Comparison of ENCODE assay signal across 18 mouse cellular contexts in genomic region chr16:90280989-90281388, GRCm38 (mm10). TPM values are rescaled to one million over a fixed set of nuclear protein-coding genes. Genes with fewer than 3 reads are reported as not detected.
DNase-seq lines count a peak whose midpoint lies in the region; ATAC-seq and TF ChIP-seq lines count a peak whose summit lies in the region.
"Had no signal": no experiment of that assay in that cellular context is flagged by ENCODE, and none has a peak within 500 bp of the region (broad histone marks: within the 10 kb centered on the region; RNA-seq: fewer than 3 reads in every experiment).

No protein-coding gene starts in this region.

- TF ChIP-seq CTCF in testis, adult 2 months (IDR thresholded peaks at IDR 0.05; ENCODE audit: control insufficient read depth, insufficient read depth, insufficient replicate concordance, low read depth, low read length): no peak

- H3K4me3 ChIP-seq in heart, embryonic 16.5 days (ENCODE audit: low read length): no peak overlapping the region
- H3K4me3 ChIP-seq in heart, embryonic 12.5 days: no peak overlapping the region
- peak overlapping the region; percentile 47 for H3K4me3 ChIP-seq in testis, adult 2 months (ENCODE audit: control insufficient read depth, low read depth, low read length)
- H3K4me3 ChIP-seq in liver, embryonic 15.5 days (replicated peaks): no peak overlapping the region; the same call in 1 of the 2 replicates
- H3K4me3 ChIP-seq: erythroblast, embryonic 14.5 days; intestine, embryonic 15.5 days had no signal

- WGBS in heart, embryonic 16.5 days: 56% methylated on average over 5 of the region's 5 CpGs
- WGBS in heart, embryonic 12.5 days: 75% methylated on average over 5 of the region's 5 CpGs
- 72% methylated on average over 5 of the region's 5 CpGs for WGBS in liver, embryonic 15.5 days (ENCODE audit: insufficient replicate concordance)

- peaks cover 46% of the 10 kb centered on the region for H3K4me1 ChIP-seq in heart, embryonic 16.5 days (ENCODE audit: control insufficient read depth, insufficient read depth, low read length)
- H3K4me1 ChIP-seq in heart, embryonic 12.5 days (replicated peaks): peaks cover 46% of the 10 kb centered on the region
- peaks cover 3% of the 10 kb centered on the region for H3K4me1 ChIP-seq in testis, adult 2 months (ENCODE audit: control insufficient read depth, insufficient read depth, low read length)
- H3K4me1 ChIP-seq in liver, embryonic 15.5 days (replicated peaks): peaks cover 70% of the 10 kb centered on the region

- TF ChIP-seq POLR2A in testis, adult 2 months (IDR thresholded peaks at IDR 0.05; ENCODE audit: control insufficient read depth, low read depth, low read length): no peak

- no peak for DNase-seq in testis, postnatal 14 days (ENCODE audit: low spot score)
- DNase-seq in thymus, postnatal 25 days: no peak
- DNase-seq in frontal cortex, adult 2 months (ENCODE audit: extremely low spot score in 1 of 2, low spot score in 1 of 2): no peak
- no peak for DNase-seq in kidney, postnatal 10 days
- DNase-seq: cerebellum, adult 11-12 months; gastrocnemius, postnatal 10 days; heart, postnatal 14 days; right cerebral cortex, adult 18-20 months; thymus, adult 2 months had no signal

- H3K9me3 ChIP-seq in heart, embryonic 16.5 days (replicated peaks; ENCODE audit: control insufficient read depth, low read length): no peaks in the 10 kb centered on the region
- H3K9me3 ChIP-seq in heart, embryonic 12.5 days (replicated peaks): no peaks in the 10 kb centered on the region
- H3K9me3 ChIP-seq in liver, embryonic 15.5 days (replicated peaks): no peaks in the 10 kb centered on the region
- H3K9me3 ChIP-seq: intestine, embryonic 15.5 days; midbrain, embryonic 10.5 days had no signal

- H3K9ac ChIP-seq in heart, embryonic 16.5 days (ENCODE audit: low read length): 0 out of 2 replicates have a peak overlapping the region, but pooled peaks have one; percentile 13
- no peak overlapping the region for H3K9ac ChIP-seq in heart, embryonic 12.5 days
- no peak overlapping the region for H3K9ac ChIP-seq in liver, embryonic 15.5 days
- H3K9ac ChIP-seq: hindbrain, embryonic 14.5 days; intestine, embryonic 15.5 days had no signal

- no peak overlapping the region; the same call in 1 of the 2 replicates for H3K27ac ChIP-seq in heart, embryonic 16.5 days (ENCODE audit: low read length)
- no peak overlapping the region for H3K27ac ChIP-seq in heart, embryonic 12.5 days (ENCODE audit: poor library complexity, severe bottlenecking)
- H3K27ac ChIP-seq in testis, adult 2 months (ENCODE audit: control insufficient read depth, insufficient read depth, low read depth, low read length): no peak overlapping the region
- no peak overlapping the region; the same call in 1 of the 2 replicates for H3K27ac ChIP-seq in liver, embryonic 15.5 days (replicated peaks)
- H3K27ac ChIP-seq: hindbrain, embryonic 14.5 days; intestine, embryonic 15.5 days; kidney, postnatal 0 days; midbrain, embryonic 10.5 days had no signal

- H3K4me2 ChIP-seq in heart, embryonic 16.5 days (ENCODE audit: low read depth, low read length): no peak overlapping the region
- H3K4me2 ChIP-seq in heart, embryonic 12.5 days: no peak overlapping the region
- H3K4me2 ChIP-seq in liver, embryonic 15.5 days: peak overlapping the region; percentile 94
- H3K4me2 ChIP-seq: hindbrain, embryonic 14.5 days; intestine, embryonic 15.5 days had no signal

- no peaks in the 10 kb centered on the region for H3K27me3 ChIP-seq in heart, embryonic 16.5 days (ENCODE audit: control insufficient read depth, insufficient read depth, low read length)
- no peaks in the 10 kb centered on the region for H3K27me3 ChIP-seq in heart, embryonic 12.5 days (replicated peaks)
- H3K27me3 ChIP-seq in testis, adult 2 months (ENCODE audit: control insufficient read depth, insufficient read depth, low read length): no peaks in the 10 kb centered on the region
- no peaks in the 10 kb centered on the region for H3K27me3 ChIP-seq in liver, embryonic 15.5 days
- H3K27me3 ChIP-seq: intestine, embryonic 15.5 days had no signal

- H3K36me3 ChIP-seq in heart, embryonic 16.5 days (ENCODE audit: control insufficient read depth, insufficient read depth): no peaks in the 10 kb centered on the region
- H3K36me3 ChIP-seq in heart, embryonic 12.5 days: no peaks in the 10 kb centered on the region
- no peaks in the 10 kb centered on the region for H3K36me3 ChIP-seq in testis, adult 2 months (ENCODE audit: control insufficient read depth, insufficient read depth, low read length)
- no peaks in the 10 kb centered on the region for H3K36me3 ChIP-seq in liver, embryonic 15.5 days (replicated peaks)
- H3K36me3 ChIP-seq: intestine, embryonic 15.5 days had no signal

- ATAC-seq in heart, embryonic 16.5 days (replicated peaks; ENCODE audit: extremely low read depth, insufficient read depth, low FRiP score): no peak
- no peak for ATAC-seq in heart, embryonic 12.5 days (ENCODE audit: insufficient number of reproducible peaks, low FRiP score)
- ATAC-seq in liver, embryonic 15.5 days (ENCODE audit: insufficient read depth): no peak
- ATAC-seq: intestine, embryonic 15.5 days had no signal

RNA-seq across cellular contexts. Expression of gene Scaf4, which starts 3.3 kb away (rescaled TPM):
- 17.0 and 19.8 TPM in 2 replicates for polyA plus RNA-seq in heart, embryonic 16.5 days (2015; fragmentation: Nextera tagmentation; extraction: Ambion mirVana)
- polyA plus RNA-seq in heart, embryonic 12.5 days (2016; fragmentation: Nextera tagmentation; extraction: Ambion mirVana): 27.3 and 29.7 TPM in 2 replicates
- 67.0 and 71.2 TPM in 2 replicates for polyA plus RNA-seq in testis, adult 2 months (2012; rRNA removed)
- polyA plus RNA-seq in liver, embryonic 15.5 days (2015; fragmentation: Nextera tagmentation; extraction: Ambion mirVana): 10.1 and 12.8 TPM in 2 replicates
- polyA plus RNA-seq in frontal cortex, adult 2 months (2012; rRNA removed): 49.0 and 53.5 TPM in 2 replicates
